Mouse (Mus musculus): Measurements from ENCODE around the gene Actr6. TPM values are rescaled to one million over a fixed set of nuclear protein-coding genes. Genes with fewer than 3 reads are reported as not detected.
"Not testable (repeated sequence)": the region's sequence is repeated elsewhere in the genome, so short reads cannot be mapped to it uniquely, and the experiment has no call there.

Actr6 gene
- total RNA-seq, 2 experiments from 2014 or later: 4.6 to 8.2 TPM

GRCm38 (mm10) chr10:89740995-89741394 is 8.9 kb upstream of the Actr6 start:
- DNase-seq: no peak
- intact Hi-C loops (cut with DNase I; ENCODE audit: low total_unique reads): no loop called here

- DNase-seq: no peak
- intact Hi-C loops (cut with DNase I; ENCODE audit: low total_unique reads): no loop called here
Observed at GRCm38 (mm10) chr10:89739703-89740102, 7.6 kb upstream of the Actr6 start.

- no peak for DNase-seq
- intact Hi-C loops (cut with DNase I; ENCODE audit: low total_unique reads): no loop called here
Observed at GRCm38 (mm10) chr10:89738395-89738794, 6.3 kb upstream of the Actr6 start.

GRCm38 (mm10) chr10:89737887-89738286 is 5.8 kb upstream of the Actr6 start:
- no peak for DNase-seq
- intact Hi-C loops (cut with DNase I; ENCODE audit: low total_unique reads): no loop called here

GRCm38 (mm10) chr10:89737092-89737491 is 5.0 kb upstream of the Actr6 start:
- intact Hi-C loops (cut with DNase I; ENCODE audit: low total_unique reads): no loop called here
- no peak for DNase-seq

- no peak for DNase-seq
- intact Hi-C loops (cut with DNase I; ENCODE audit: low total_unique reads): no loop called here
Observed at GRCm38 (mm10) chr10:89731341-89731740, 754 bp downstream of the Actr6 start.

- intact Hi-C loops (cut with DNase I; ENCODE audit: low total_unique reads): no loop called here
- no peak for DNase-seq
Observed at GRCm38 (mm10) chr10:89730386-89730785, 1.7 kb downstream of the Actr6 start.

- no peak for DNase-seq
- intact Hi-C loops (cut with DNase I; ENCODE audit: low total_unique reads): no loop called here
Observed at GRCm38 (mm10) chr10:89722247-89723195, 9.6 kb downstream of the Actr6 start.

- intact Hi-C loops (cut with DNase I; ENCODE audit: low total_unique reads): no loop called here
- DNase-seq: no peak
Observed at GRCm38 (mm10) chr10:89720796-89721195, 11.3 kb downstream of the Actr6 start.

GRCm38 (mm10) chr10:89720252-89720651 is 11.8 kb downstream of the Actr6 start:
- no peak for DNase-seq
- intact Hi-C loops (cut with DNase I; ENCODE audit: low total_unique reads): no loop called here

GRCm38 (mm10) chr10:89714910-89715309 is 17.2 kb downstream of the Actr6 start:
- intact Hi-C loops (cut with DNase I; ENCODE audit: low total_unique reads): no loop called here
- DNase-seq: no peak

- intact Hi-C loops (cut with DNase I; ENCODE audit: low total_unique reads): no loop called here
- no peak for DNase-seq
Observed at GRCm38 (mm10) chr10:89708720-89709119, 23.4 kb downstream of the Actr6 start.

- no peak for DNase-seq
- intact Hi-C loops (cut with DNase I; ENCODE audit: low total_unique reads): no loop called here
Observed at GRCm38 (mm10) chr10:89707397-89707796, 24.7 kb downstream of the Actr6 start.

- intact Hi-C loops (cut with DNase I; ENCODE audit: low total_unique reads): no loop called here
- no peak for DNase-seq
Observed at GRCm38 (mm10) chr10:89703042-89703441, 29.1 kb downstream of the Actr6 start.

- intact Hi-C loops (cut with DNase I; ENCODE audit: low total_unique reads): no loop called here
- no peak for DNase-seq
Observed at GRCm38 (mm10) chr10:89697956-89698355, 34.1 kb downstream of the Actr6 start.

GRCm38 (mm10) chr10:89696270-89696669 is 35.8 kb downstream of the Actr6 start:
- intact Hi-C loops (cut with DNase I; ENCODE audit: low total_unique reads); DNase-seq: not testable (repeated sequence)

GRCm38 (mm10) chr10:89695194-89695911 is 36.7 kb downstream of the Actr6 start:
- intact Hi-C loops (cut with DNase I; ENCODE audit: low total_unique reads): no loop called here
- DNase-seq: no peak

GRCm38 (mm10) chr10:89690021-89690420 is 42.1 kb downstream of the Actr6 start:
- intact Hi-C loops (cut with DNase I; ENCODE audit: low total_unique reads): no loop called here
- no peak for DNase-seq

- intact Hi-C loops (cut with DNase I; ENCODE audit: low total_unique reads): no loop called here
- no peak for DNase-seq
Observed at GRCm38 (mm10) chr10:89687455-89687854, 44.6 kb downstream of the Actr6 start.

GRCm38 (mm10) chr10:89686139-89686808 is 45.8 kb downstream of the Actr6 start, which contains the start of gene Scyl2:
Gene Scyl2, minus strand, starts transcription at chr10:89686285.
- intact Hi-C loops (cut with DNase I; ENCODE audit: low total_unique reads): no loop called here
- DNase-seq: peak; percentile 93

All from gastrocnemius, postnatal 14 days (tissue).